Mouse (Mus musculus) E14TG2a.4 (cell line): ENCODE results near the gene Epha8.

ENCODE experiments used
- CTCF ChIP-seq: conservative IDR thresholded peaks from 2 replicates; pipeline ENCODE4 v1.5.1; 2014; ENCODE audit warnings: low read length
- NANOG ChIP-seq: IDR thresholded peaks from 2 replicates; pipeline ENCODE4 v1.6.1; 2014; ENCODE audit warnings: borderline replicate concordance, low read length, mixed read lengths
- POU5F1 ChIP-seq: IDR thresholded peaks from 2 replicates; pipeline ENCODE4 v1.6.1; 2014; ENCODE audit warnings: low read length, borderline replicate concordance

DNA sequence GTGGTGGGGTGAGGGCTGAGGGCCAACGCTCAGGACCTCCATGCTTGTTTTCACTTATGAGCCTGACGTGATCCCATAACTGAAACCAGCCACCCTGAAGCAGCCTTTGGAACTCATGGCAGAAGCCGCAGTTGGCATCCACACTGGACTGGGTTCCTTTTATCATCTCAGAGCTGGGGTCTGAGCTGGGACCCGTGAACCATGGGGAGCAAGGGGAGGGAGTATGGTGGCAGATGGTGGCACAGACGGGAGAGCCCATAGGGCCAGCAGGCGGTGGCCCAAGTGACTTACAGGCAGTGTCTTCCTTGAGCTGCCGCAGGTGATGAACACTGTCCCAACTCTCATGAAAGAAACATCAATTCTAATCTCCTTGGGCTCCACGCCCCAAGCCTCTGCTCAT lies 37.8 kb downstream of the Epha8 start:
- TF ChIP-seq CTCF (no peak), NANOG (no peak), POU5F1 (no peak)
